Mouse (Mus musculus): Measurements from ENCODE around the gene Gigyf1. TPM values are rescaled to one million over a fixed set of nuclear protein-coding genes. Genes with fewer than 3 reads are reported as not detected.
A peak's percentile ranks its signal among the peaks of the same experiment; 100 is the strongest.

The Gigyf1 gene
- polyA plus RNA-seq, 1 experiment, result not detected

DNA sequence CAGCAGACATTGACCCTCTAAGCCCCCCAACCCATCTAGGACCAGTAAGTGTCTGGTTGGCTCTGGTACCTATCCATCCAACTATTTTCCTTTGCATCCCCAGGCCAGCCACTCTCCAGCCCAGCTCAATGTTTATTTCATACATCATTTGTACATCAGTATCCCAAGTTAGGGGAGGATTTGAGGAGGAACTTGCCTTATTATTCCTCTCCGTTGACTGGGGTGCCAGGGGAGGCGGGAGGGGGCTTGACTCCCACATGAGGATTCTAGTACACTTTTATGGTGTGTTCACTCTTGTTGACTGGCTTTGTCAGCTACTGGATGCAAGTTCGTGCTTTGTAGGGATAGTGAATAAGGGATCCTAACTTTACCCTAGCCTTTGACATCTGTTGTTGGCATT is 6.6 kb upstream of the Gigyf1 start:
- Histone ChIP-seq H3K27ac (ENCODE audit: insufficient read depth, low read depth, low read length) (no peak overlapping the region), H3K4me1 (ENCODE audit: control insufficient read depth, insufficient read depth, low read length) (peaks cover 34% of the 10 kb centered on the region), H3K4me3 (ENCODE audit: insufficient read depth, low read depth, low read length) (peak overlapping the region; percentile 75; the same call in 1 of the 2 replicates)
- no peak for TF ChIP-seq POLR2A (IDR thresholded peaks at IDR 0.05; ENCODE audit: insufficient read depth, low read depth, low read length)
- TF ChIP-seq CTCF (IDR thresholded peaks at IDR 0.05; ENCODE audit: insufficient read depth, low read depth, low read length), result no peak
- 24% methylated on average over 3 of the region's 3 CpGs for WGBS

DNA sequence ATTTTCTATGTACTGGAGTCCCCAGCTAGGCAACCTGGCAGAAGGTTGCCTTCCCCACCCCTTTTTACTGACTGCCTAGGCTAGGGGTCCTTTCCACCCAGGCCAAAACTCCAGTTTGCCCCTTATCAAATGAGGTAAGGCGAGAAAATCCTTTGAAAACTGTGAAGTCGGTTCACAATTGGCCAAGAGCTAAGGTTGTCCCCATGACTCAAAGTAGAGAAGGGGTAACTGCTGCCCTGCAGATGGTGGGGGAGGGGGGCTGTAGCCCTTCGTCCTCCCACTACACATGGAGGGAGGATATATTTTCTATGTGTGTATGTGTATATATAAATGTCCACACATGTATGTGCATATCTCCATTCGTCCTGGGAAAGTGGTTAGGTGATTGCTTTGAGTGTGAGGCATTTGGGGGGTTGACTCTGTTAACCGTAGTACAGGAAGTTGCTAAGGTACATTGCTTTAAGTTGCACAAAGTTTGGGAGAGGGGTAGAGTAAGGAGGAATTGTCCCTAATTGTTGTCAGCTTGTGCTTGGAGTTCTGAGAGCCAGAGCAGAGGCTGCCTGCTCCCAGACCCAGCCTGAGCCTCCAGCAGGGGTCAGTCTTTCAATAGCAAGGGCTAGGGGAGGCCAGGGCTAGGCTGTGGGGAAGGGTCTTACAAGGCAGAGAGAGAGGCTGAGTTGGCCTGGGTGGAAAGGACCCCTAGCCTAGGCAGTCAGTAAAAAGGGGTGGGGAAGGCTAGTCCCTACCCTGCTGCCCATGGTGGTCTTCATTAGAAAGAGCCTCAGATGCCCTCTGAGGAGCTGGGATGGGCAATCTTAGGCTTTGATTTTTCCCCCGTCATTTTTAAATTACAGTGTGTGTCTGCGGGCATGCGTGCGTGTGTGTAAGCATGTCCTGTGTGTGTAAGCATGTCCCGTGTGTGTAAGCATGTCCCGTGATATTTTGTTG is 5.2 kb upstream of the Gigyf1 start:
- WGBS, result 55% methylated on average over 11 of the region's 11 CpGs
- Histone ChIP-seq H3K4me1 (ENCODE audit: control insufficient read depth, insufficient read depth, low read length) (peaks cover 35% of the 10 kb centered on the region), H3K4me3 (ENCODE audit: insufficient read depth, low read depth, low read length) (no peak overlapping the region), H3K27ac (ENCODE audit: insufficient read depth, low read depth, low read length) (no peak overlapping the region)
- TF ChIP-seq CTCF (IDR thresholded peaks at IDR 0.05; ENCODE audit: insufficient read depth, low read depth, low read length) (0 out of 2 replicates have a peak, but pooled peaks have one; percentile 35), POLR2A (IDR thresholded peaks at IDR 0.05; ENCODE audit: insufficient read depth, low read depth, low read length) (no peak)

DNA sequence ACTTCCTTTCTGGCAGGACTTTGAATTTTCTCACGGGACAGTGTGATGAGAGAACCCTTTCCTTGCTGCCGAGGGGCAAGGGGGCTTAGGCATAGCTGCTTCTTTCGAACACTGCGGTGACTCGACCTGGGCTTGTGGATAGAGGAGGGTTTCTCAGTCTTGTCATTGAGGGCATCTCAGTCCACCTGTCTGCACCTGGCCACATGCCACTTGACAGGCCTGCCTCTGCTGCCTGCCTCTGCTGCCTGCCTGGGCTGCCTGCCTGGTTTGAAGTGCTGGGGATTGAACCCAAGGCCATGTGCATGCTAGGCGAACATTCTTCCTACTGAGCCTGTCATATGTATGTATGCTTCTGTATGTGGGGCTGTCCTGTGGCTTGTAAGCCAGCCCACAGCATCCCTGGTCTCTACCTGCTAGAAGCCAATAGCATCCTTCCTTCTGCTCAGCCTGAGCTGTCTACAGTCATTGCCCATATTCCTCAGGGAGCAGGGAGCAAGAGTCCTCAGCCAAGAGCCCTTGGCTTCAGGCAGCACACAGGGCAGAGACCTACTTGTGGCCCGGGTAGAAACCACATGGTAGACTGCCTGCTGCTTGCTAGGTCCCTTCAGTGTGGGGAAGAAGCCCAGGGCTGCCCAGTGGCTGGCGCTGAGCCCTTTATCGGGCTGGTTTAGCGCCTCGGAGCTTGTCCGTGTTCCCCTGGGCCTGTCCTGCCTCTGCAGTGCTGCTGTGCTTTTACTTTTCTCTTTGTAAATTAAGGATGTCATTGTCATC is 4.2 kb upstream of the Gigyf1 start:
- 59% methylated on average over 12 of the region's 12 CpGs for WGBS
- H3K27ac ChIP-seq (ENCODE audit: insufficient read depth, low read depth, low read length), result no peak overlapping the region
- no peak for TF ChIP-seq POLR2A (IDR thresholded peaks at IDR 0.05; ENCODE audit: insufficient read depth, low read depth, low read length)
- no peak for TF ChIP-seq CTCF (IDR thresholded peaks at IDR 0.05; ENCODE audit: insufficient read depth, low read depth, low read length)
- peaks cover 35% of the 10 kb centered on the region for H3K4me1 ChIP-seq (ENCODE audit: control insufficient read depth, insufficient read depth, low read length)
- H3K4me3 ChIP-seq (ENCODE audit: insufficient read depth, low read depth, low read length), result no peak overlapping the region

DNA sequence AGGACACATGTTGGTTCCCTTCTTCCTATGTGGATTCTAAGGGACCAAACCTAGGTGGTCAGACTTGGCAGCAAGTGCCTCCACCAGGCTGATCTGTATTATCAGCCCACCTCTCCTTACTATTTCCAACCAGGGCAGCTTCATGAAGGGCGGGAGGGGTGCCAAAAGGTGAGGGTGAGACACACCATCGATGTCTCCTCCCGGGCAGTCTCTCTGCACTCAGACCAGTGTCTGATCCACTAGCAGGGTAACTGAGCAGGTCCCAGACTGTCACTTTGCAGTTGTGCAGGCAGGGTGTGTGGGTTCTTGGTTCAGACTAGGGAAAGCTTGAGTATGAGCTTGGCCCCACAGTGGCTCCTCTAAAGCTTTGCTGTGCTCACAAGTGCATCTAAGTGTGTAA is 3.5 kb upstream of the Gigyf1 start:
- Histone ChIP-seq H3K4me3 (ENCODE audit: insufficient read depth, low read depth, low read length) (no peak overlapping the region), H3K27ac (ENCODE audit: insufficient read depth, low read depth, low read length) (no peak overlapping the region), H3K4me1 (ENCODE audit: control insufficient read depth, insufficient read depth, low read length) (peaks cover 35% of the 10 kb centered on the region)
- WGBS, result 82% methylated on average over 3 of the region's 3 CpGs
- TF ChIP-seq CTCF (IDR thresholded peaks at IDR 0.05; ENCODE audit: insufficient read depth, low read depth, low read length) (no peak), POLR2A (IDR thresholded peaks at IDR 0.05; ENCODE audit: insufficient read depth, low read depth, low read length) (no peak)

DNA sequence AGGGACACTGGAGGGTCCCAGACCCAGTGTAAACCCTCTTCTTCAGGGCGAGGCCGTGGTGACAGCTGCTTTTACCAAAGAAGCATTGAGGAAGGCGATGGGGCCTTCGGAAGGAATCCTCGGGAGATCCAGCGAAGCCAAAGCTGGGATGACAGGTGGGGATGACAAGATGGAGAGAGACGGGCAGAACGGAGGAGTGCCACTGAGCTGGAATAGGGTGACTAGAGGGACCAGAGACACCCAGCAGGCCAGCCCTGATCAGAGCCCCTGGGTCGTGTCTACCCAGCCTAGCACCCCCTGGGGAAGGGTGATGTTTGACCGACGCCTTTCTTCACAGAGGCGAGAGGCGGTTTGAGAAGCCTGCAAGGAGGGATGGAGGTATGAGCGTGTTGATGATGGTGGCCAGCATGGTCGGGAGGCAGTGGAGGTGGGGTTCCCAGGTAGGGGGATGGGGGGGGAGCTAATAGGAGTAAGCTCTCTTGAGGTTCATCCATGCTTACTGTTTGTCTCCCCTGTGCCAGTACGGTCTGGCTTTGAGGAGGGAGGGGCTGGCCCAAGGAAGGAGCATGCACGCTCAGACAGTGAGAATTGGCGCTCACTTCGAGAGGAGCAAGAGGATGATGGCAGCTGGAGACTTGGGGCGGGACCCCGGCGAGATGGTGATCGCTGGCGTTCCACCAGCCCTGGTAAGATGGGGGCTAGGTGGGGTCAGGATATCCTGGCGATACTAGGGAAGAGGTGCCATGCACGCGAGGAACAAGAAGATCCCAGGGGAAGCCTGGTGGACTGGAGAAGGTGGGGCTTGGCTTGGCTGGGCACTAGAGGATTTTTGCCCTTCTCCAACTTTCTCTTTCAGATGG is 1.6 kb downstream of the Gigyf1 start:
- Histone ChIP-seq H3K4me3 (ENCODE audit: insufficient read depth, low read depth, low read length) (no peak overlapping the region), H3K4me1 (ENCODE audit: control insufficient read depth, insufficient read depth, low read length) (peaks cover 38% of the 10 kb centered on the region), H3K27ac (ENCODE audit: insufficient read depth, low read depth, low read length) (no peak overlapping the region)
- no peak for TF ChIP-seq POLR2A (IDR thresholded peaks at IDR 0.05; ENCODE audit: insufficient read depth, low read depth, low read length)
- no peak for TF ChIP-seq CTCF (IDR thresholded peaks at IDR 0.05; ENCODE audit: insufficient read depth, low read depth, low read length)
- 89% methylated on average over 27 of the region's 27 CpGs for WGBS

DNA sequence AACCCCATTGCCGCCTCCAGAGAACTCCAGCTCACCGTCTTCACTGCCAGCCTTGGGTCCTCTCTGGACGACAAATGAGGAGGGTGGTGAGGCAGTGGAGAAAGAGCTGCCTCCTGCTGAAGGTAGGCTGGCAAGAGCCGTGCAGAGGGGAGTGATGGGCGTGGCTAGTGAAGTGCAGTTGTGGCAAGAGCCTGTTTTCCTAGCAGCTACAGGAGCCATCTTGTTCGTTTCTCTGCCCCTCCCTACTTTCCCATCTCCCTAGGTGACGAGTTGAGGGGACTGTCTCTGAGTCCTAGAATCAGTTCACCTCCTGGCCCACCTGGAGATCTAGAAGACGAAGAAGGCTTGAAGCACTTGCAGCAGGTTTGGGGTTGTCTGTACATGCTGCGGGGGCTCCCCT is 3.5 kb downstream of the Gigyf1 start:
- no peak overlapping the region for H3K4me3 ChIP-seq (ENCODE audit: insufficient read depth, low read depth, low read length)
- no peak for TF ChIP-seq POLR2A (IDR thresholded peaks at IDR 0.05; ENCODE audit: insufficient read depth, low read depth, low read length)
- TF ChIP-seq CTCF (IDR thresholded peaks at IDR 0.05; ENCODE audit: insufficient read depth, low read depth, low read length), result no peak
- H3K4me1 ChIP-seq (ENCODE audit: control insufficient read depth, insufficient read depth, low read length), result peaks cover 50% of the 10 kb centered on the region
- no peak overlapping the region for H3K27ac ChIP-seq (ENCODE audit: insufficient read depth, low read depth, low read length)
- 66% methylated on average over 9 of the region's 9 CpGs for WGBS

DNA sequence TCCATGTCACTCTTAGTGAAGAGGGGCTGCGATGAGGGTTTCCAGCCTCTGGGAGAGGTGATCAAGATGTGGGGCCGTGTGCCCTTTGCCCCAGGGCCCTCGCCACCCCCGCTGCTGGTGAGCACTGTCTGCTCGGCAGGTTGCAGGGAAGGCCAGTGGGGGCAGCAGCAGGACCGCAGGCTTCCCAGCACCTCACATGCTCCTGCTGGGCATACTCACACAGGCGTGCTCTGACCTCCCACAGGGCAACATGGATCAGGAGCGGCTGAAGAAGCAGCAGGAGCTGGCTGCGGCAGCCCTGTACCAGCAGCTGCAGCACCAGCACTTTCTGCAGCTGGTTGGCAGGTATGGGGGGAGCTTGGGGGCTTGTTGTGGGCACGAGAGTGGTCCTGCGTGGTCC is 4.4 kb downstream of the Gigyf1 start:
- Histone ChIP-seq H3K4me1 (ENCODE audit: control insufficient read depth, insufficient read depth, low read length) (peaks cover 54% of the 10 kb centered on the region), H3K27ac (ENCODE audit: insufficient read depth, low read depth, low read length) (no peak overlapping the region), H3K4me3 (ENCODE audit: insufficient read depth, low read depth, low read length) (no peak overlapping the region)
- TF ChIP-seq CTCF (IDR thresholded peaks at IDR 0.05; ENCODE audit: insufficient read depth, low read depth, low read length) (no peak), POLR2A (IDR thresholded peaks at IDR 0.05; ENCODE audit: insufficient read depth, low read depth, low read length) (no peak)
- WGBS, result 61% methylated on average over 11 of the region's 11 CpGs
